15 mouse cellular contexts compared by ENCODE assay signal in the genomic region with DNA sequence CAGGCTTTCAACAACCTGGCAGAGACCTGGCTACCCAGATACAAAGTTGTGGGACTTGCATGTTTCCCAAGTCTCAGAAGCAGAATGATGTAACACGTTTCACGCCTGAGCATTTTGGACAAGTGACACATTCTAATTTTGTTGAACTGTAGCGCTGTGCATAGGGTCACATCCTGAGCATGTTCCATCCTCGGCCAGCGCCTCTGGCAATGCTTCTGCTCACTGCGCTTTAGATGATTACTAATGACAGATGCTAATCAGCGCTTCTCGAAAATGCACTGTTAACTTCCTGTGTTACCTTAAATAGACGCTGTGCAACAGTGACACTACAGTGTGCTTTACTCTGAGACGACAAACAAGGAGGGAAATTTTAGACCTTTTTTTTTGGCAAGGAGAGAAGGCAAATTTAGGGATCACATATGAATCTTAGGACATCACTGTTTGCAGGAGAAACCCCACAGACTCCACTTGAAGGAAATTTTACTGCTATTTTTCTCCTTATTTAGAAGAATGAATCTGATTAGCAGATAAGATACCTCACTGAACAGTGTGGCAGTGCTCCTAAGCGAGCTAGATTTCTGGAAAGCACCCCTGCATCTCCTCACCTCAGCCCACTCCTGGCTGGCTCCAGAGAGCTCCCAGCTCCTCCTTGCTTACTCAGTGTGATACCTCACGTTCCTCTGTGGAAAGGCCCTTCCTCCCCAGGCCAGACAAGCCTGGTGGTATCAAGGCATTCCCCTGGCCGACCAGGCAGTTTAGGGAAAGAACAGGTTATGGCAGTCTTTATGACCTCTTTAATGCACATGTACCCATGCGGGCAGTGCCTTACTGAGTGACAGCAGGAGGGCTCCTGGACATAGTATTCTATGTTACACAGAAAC. TPM values are rescaled to one million over a fixed set of nuclear protein-coding genes. Genes with fewer than 3 reads are reported as not detected.
A peak's percentile ranks its signal among the peaks of the same experiment; 100 is the strongest.
DNase-seq lines count a peak whose midpoint lies in the region; ATAC-seq and TF ChIP-seq lines count a peak whose summit lies in the region.
"Had no signal": no experiment of that assay in that cellular context is flagged by ENCODE, and none has a peak within 500 bp of the region (broad histone marks: within the 10 kb centered on the region; RNA-seq: fewer than 3 reads in every experiment).

No protein-coding gene starts in this region.

- H3K4me3 ChIP-seq in hindbrain, postnatal 0 days (ENCODE audit: low read length), result no peak overlapping the region
- no peak overlapping the region for H3K4me3 ChIP-seq in hindbrain, embryonic 16.5 days (ENCODE audit: low read length)
- H3K4me3 ChIP-seq in midbrain, embryonic 13.5 days (replicated peaks), result no peak overlapping the region
- H3K4me3 ChIP-seq: erythroblast, embryonic 14.5 days; heart, embryonic 12.5 days; limb, embryonic 12.5 days had no signal

- no peak overlapping the region for H3K4me2 ChIP-seq in hindbrain, postnatal 0 days (ENCODE audit: low read depth, low read length)
- H3K4me2 ChIP-seq in hindbrain, embryonic 16.5 days (ENCODE audit: low read length), result no peak overlapping the region
- no peak overlapping the region for H3K4me2 ChIP-seq in midbrain, embryonic 13.5 days (replicated peaks)
- H3K4me2 ChIP-seq: heart, embryonic 12.5 days; limb, embryonic 12.5 days had no signal

- H3K27ac ChIP-seq in hindbrain, postnatal 0 days, result no peak overlapping the region
- no peak overlapping the region for H3K27ac ChIP-seq in hindbrain, embryonic 16.5 days (ENCODE audit: low read depth, low read length)
- H3K27ac ChIP-seq in midbrain, embryonic 13.5 days, result no peak overlapping the region
- H3K27ac ChIP-seq: limb, embryonic 12.5 days had no signal

- H3K36me3 ChIP-seq in hindbrain, postnatal 0 days (ENCODE audit: insufficient read depth, low read length), result peaks cover 5% of the 10 kb centered on the region; the same call in 1 of the 2 replicates
- H3K36me3 ChIP-seq in hindbrain, embryonic 16.5 days (ENCODE audit: control insufficient read depth, insufficient read depth, low read length), result no peaks in the 10 kb centered on the region
- H3K36me3 ChIP-seq in midbrain, embryonic 13.5 days, result peaks cover 16% of the 10 kb centered on the region

- H3K9me3 ChIP-seq in hindbrain, postnatal 0 days (ENCODE audit: low read length), result no peaks in the 10 kb centered on the region
- H3K9me3 ChIP-seq in hindbrain, embryonic 16.5 days (ENCODE audit: control insufficient read depth, low read length), result no peaks in the 10 kb centered on the region
- H3K9me3 ChIP-seq in midbrain, embryonic 13.5 days, result no peaks in the 10 kb centered on the region
- H3K9me3 ChIP-seq: heart, embryonic 12.5 days; limb, embryonic 12.5 days had no signal

- peak; percentile 10 for DNase-seq in hindbrain, postnatal 0 days (ENCODE audit: low spot score)
- peak; percentile 81 for DNase-seq in MN1 (ENCODE audit: low spot score)
- DNase-seq in testis, postnatal 10 days (ENCODE audit: low spot score), result no peak
- DNase-seq in adrenal gland, postnatal 25 days, result no peak
- DNase-seq: kidney, adult 11 months; lung, postnatal 10 days had no signal

- H3K4me1 ChIP-seq in hindbrain, postnatal 0 days (ENCODE audit: insufficient read depth, low read length), result no peaks in the 10 kb centered on the region
- no peaks in the 10 kb centered on the region for H3K4me1 ChIP-seq in hindbrain, embryonic 16.5 days (ENCODE audit: control insufficient read depth, insufficient read depth, low read depth, low read length)
- no peaks in the 10 kb centered on the region for H3K4me1 ChIP-seq in midbrain, embryonic 13.5 days (replicated peaks)
- H3K4me1 ChIP-seq: limb, embryonic 12.5 days had no signal

- WGBS in hindbrain, postnatal 0 days, result 76% methylated on average over 14 of the region's 14 CpGs
- WGBS in hindbrain, embryonic 16.5 days, result 80% methylated on average over 14 of the region's 14 CpGs
- WGBS in midbrain, embryonic 13.5 days, result 89% methylated on average over 14 of the region's 14 CpGs

- H3K27me3 ChIP-seq in hindbrain, postnatal 0 days (ENCODE audit: insufficient read depth, low read length), result no peaks in the 10 kb centered on the region
- H3K27me3 ChIP-seq in hindbrain, embryonic 16.5 days (replicated peaks; ENCODE audit: control insufficient read depth, insufficient read depth, low read length), result no peaks in the 10 kb centered on the region
- no peaks in the 10 kb centered on the region for H3K27me3 ChIP-seq in midbrain, embryonic 13.5 days
- H3K27me3 ChIP-seq: heart, embryonic 12.5 days; limb, embryonic 12.5 days; Patski had no signal

- no peak overlapping the region for H3K9ac ChIP-seq in hindbrain, postnatal 0 days (replicated peaks; ENCODE audit: low read length)
- H3K9ac ChIP-seq in hindbrain, embryonic 16.5 days (ENCODE audit: low read depth, low read length), result no peak overlapping the region
- H3K9ac ChIP-seq in midbrain, embryonic 13.5 days (replicated peaks), result no peak overlapping the region
- H3K9ac ChIP-seq: heart, embryonic 12.5 days; limb, embryonic 12.5 days had no signal

- no peak for ATAC-seq in hindbrain, postnatal 0 days
- no peak for ATAC-seq in hindbrain, embryonic 16.5 days
- ATAC-seq in granulocyte monocyte progenitor cell, adult 5-6 weeks (replicated peaks; ENCODE audit: poor library complexity, severe bottlenecking), result peak; percentile 27; the same call in 1 of the 2 replicates
- 0 out of 2 replicates have a peak, but pooled peaks have one; percentile 43 for ATAC-seq in monocyte, adult 5-6 weeks (replicated peaks; ENCODE audit: insufficient number of reproducible peaks, low FRiP score, low TSS enrichment, poor library complexity, severe bottlenecking)
- ATAC-seq in midbrain, embryonic 13.5 days, result no peak
- ATAC-seq: Patski had no signal

- no peak for TF ChIP-seq CTCF in hindbrain, postnatal 0 days (IDR thresholded peaks at IDR 0.05; ENCODE audit: low read depth)

RNA-seq across cellular contexts. Expression of a gene that starts 28.5 kb away (rescaled TPM):
- not detected in 2 replicates for total RNA-seq in hindbrain, postnatal 0 days (2014; rRNA removed)
- not detected in 2 replicates for polyA plus RNA-seq in hindbrain, postnatal 0 days (2015; fragmentation: Nextera tagmentation; extraction: Ambion mirVana)
- not detected in 2 replicates for polyA plus RNA-seq in hindbrain, embryonic 16.5 days (2015; fragmentation: Nextera tagmentation; extraction: Ambion mirVana)
- total RNA-seq in granulocyte monocyte progenitor cell, adult 5-6 weeks (2014; fragmentation: Nextera tagmentation), result not detected in 2 replicates
- total RNA-seq in granulocyte monocyte progenitor cell, adult 5-6 weeks (2017), result not detected in 2 replicates
- total RNA-seq in monocyte, adult 5-6 weeks (2017), result 0.29 to 2.5 TPM in 2 of 3 replicates, not detected in the other
- polyA plus RNA-seq in midbrain, embryonic 13.5 days (2015; fragmentation: Nextera tagmentation; extraction: Ambion mirVana), result not detected in 2 replicates
- total RNA-seq in adrenal gland, postnatal 25 days (2021), result not detected in 2 replicates
- polyA plus RNA-seq: erythroblast, embryonic 14.5 days; heart, embryonic 12.5 days; limb, embryonic 12.5 days; Patski; urinary bladder, adult 2 months had no signal

RNA-seq across cellular contexts. Expression of a gene that starts 44.1 kb away (rescaled TPM):
- 4.1 and 4.2 TPM in 2 replicates for total RNA-seq in hindbrain, postnatal 0 days (2014; rRNA removed)
- 11.7 and 12.8 TPM in 2 replicates for polyA plus RNA-seq in hindbrain, postnatal 0 days (2015; fragmentation: Nextera tagmentation; extraction: Ambion mirVana)
- 11.7 and 12.3 TPM in 2 replicates for polyA plus RNA-seq in hindbrain, embryonic 16.5 days (2015; fragmentation: Nextera tagmentation; extraction: Ambion mirVana)
- 58.0 and 59.9 TPM in 2 replicates for total RNA-seq in granulocyte monocyte progenitor cell, adult 5-6 weeks (2014; fragmentation: Nextera tagmentation)
- 67.4 and 85.2 TPM in 2 replicates for total RNA-seq in granulocyte monocyte progenitor cell, adult 5-6 weeks (2017)
- 27.8 to 53.5 TPM (median 45.6 TPM) in 3 replicates for total RNA-seq in monocyte, adult 5-6 weeks (2017)
- polyA plus RNA-seq in midbrain, embryonic 13.5 days (2015; fragmentation: Nextera tagmentation; extraction: Ambion mirVana), result 13.0 and 14.3 TPM in 2 replicates
- 19.7 and 22.0 TPM in 2 replicates for total RNA-seq in adrenal gland, postnatal 25 days (2021)

RNA-seq across cellular contexts. Expression of a gene that starts 44.6 kb away (rescaled TPM):
- not detected in 2 replicates for total RNA-seq in hindbrain, postnatal 0 days (2014; rRNA removed)
- polyA plus RNA-seq in hindbrain, postnatal 0 days (2015; fragmentation: Nextera tagmentation; extraction: Ambion mirVana), result 3.8 and 3.9 TPM in 2 replicates
- polyA plus RNA-seq in hindbrain, embryonic 16.5 days (2015; fragmentation: Nextera tagmentation; extraction: Ambion mirVana), result 3.9 and 4.5 TPM in 2 replicates
- 1.5 TPM in 1 of 2 replicates, not detected in the other for total RNA-seq in granulocyte monocyte progenitor cell, adult 5-6 weeks (2014; fragmentation: Nextera tagmentation)
- not detected in 2 replicates for total RNA-seq in granulocyte monocyte progenitor cell, adult 5-6 weeks (2017)
- 2.8 to 29.9 TPM (median 19.5 TPM) in 3 replicates for total RNA-seq in monocyte, adult 5-6 weeks (2017)
- 2.8 and 4.2 TPM in 2 replicates for polyA plus RNA-seq in midbrain, embryonic 13.5 days (2015; fragmentation: Nextera tagmentation; extraction: Ambion mirVana)
- total RNA-seq in adrenal gland, postnatal 25 days (2021), result not detected in 2 replicates
- polyA plus RNA-seq: erythroblast, embryonic 14.5 days had no signal

RNA-seq across cellular contexts. Expression of a gene that starts 57.6 kb away (rescaled TPM):
- 0.11 TPM in 1 of 2 replicates, not detected in the other for total RNA-seq in hindbrain, postnatal 0 days (2014; rRNA removed)
- 0.15 TPM in 1 of 2 replicates, not detected in the other for polyA plus RNA-seq in hindbrain, postnatal 0 days (2015; fragmentation: Nextera tagmentation; extraction: Ambion mirVana)
- not detected in 2 replicates for polyA plus RNA-seq in hindbrain, embryonic 16.5 days (2015; fragmentation: Nextera tagmentation; extraction: Ambion mirVana)
- total RNA-seq in granulocyte monocyte progenitor cell, adult 5-6 weeks (2014; fragmentation: Nextera tagmentation), result not detected in 2 replicates
- not detected in 2 replicates for total RNA-seq in granulocyte monocyte progenitor cell, adult 5-6 weeks (2017)
- total RNA-seq in monocyte, adult 5-6 weeks (2017), result not detected in 3 replicates
- not detected in 2 replicates for polyA plus RNA-seq in midbrain, embryonic 13.5 days (2015; fragmentation: Nextera tagmentation; extraction: Ambion mirVana)
- total RNA-seq in adrenal gland, postnatal 25 days (2021), result not detected in 2 replicates
- polyA plus RNA-seq: erythroblast, embryonic 14.5 days; heart, embryonic 12.5 days; limb, embryonic 12.5 days; Patski had no signal

Comparison
In these comparisons a context has a peak if more than half of its experiments do, and no peak if none do; other contexts are left out.
1. ATAC-seq: peak in granulocyte monocyte progenitor cell, adult 5-6 weeks (single experiment) and monocyte, adult 5-6 weeks (single experiment); none in hindbrain, postnatal 0 days (single experiment), hindbrain, embryonic 16.5 days (single experiment) and midbrain, embryonic 13.5 days (single experiment).
2. DNase-seq: peak in hindbrain, postnatal 0 days (single experiment) and MN1 (single experiment); none in testis, postnatal 10 days (single experiment) and adrenal gland, postnatal 25 days (single experiment).